Mouse (Mus musculus): ENCODE measurements around the gene L3hypdh. TPM values are rescaled to one million over a fixed set of nuclear protein-coding genes. Genes with fewer than 3 reads are reported as not detected.

Gene L3hypdh
- polyA plus RNA-seq, 1 experiment = 10.5 TPM

GRCm38 (mm10) chr12:72038866-72039265 lies 46.4 kb downstream of the L3hypdh start:
- no peak for DNase-seq
- no peak for TF ChIP-seq CTCF (IDR thresholded peaks at IDR 0.05; ENCODE audit: insufficient read depth, low read length)
- TF ChIP-seq POLR2A (IDR thresholded peaks at IDR 0.05; ENCODE audit: borderline replicate concordance, extremely low read depth, low read depth, low read length) = no peak
- H3K4me1 ChIP-seq (ENCODE audit: control insufficient read depth, insufficient read depth, low read length) = no peaks in the 10 kb centered on the region
- no peak overlapping the region for H3K4me3 ChIP-seq (replicated peaks; ENCODE audit: extremely low read depth, low read depth, low read length)
- 67% methylated on average over 2 of the region's 2 CpGs for WGBS

GRCm38 (mm10) chr12:72037049-72037448 lies 48.2 kb downstream of the L3hypdh start:
- TF ChIP-seq POLR2A (IDR thresholded peaks at IDR 0.05; ENCODE audit: borderline replicate concordance, extremely low read depth, low read depth, low read length) = no peak
- TF ChIP-seq CTCF (IDR thresholded peaks at IDR 0.05; ENCODE audit: insufficient read depth, low read length) = no peak
- H3K4me3 ChIP-seq (replicated peaks; ENCODE audit: extremely low read depth, low read depth, low read length) = no peak overlapping the region
- 79% methylated on average over 6 of the region's 6 CpGs for WGBS
- no peak for DNase-seq
- H3K4me1 ChIP-seq (ENCODE audit: control insufficient read depth, insufficient read depth, low read length) = no peaks in the 10 kb centered on the region

- no peak for TF ChIP-seq CTCF (IDR thresholded peaks at IDR 0.05; ENCODE audit: insufficient read depth, low read length)
- TF ChIP-seq POLR2A (IDR thresholded peaks at IDR 0.05; ENCODE audit: borderline replicate concordance, extremely low read depth, low read depth, low read length) = no peak
- Histone ChIP-seq H3K4me3 (replicated peaks; ENCODE audit: extremely low read depth, low read depth, low read length) (no peak overlapping the region), H3K4me1 (ENCODE audit: control insufficient read depth, insufficient read depth, low read length) (no peaks in the 10 kb centered on the region)
- DNase-seq = no peak
- WGBS = 58% methylated on average over 9 of the region's 9 CpGs
These were observed 49.1 kb downstream of the L3hypdh start for GRCm38 (mm10) chr12:72036097-72036661.

GRCm38 (mm10) chr12:72031794-72032193 lies 53.4 kb downstream of the L3hypdh start:
- no peaks in the 10 kb centered on the region for H3K4me1 ChIP-seq (ENCODE audit: control insufficient read depth, insufficient read depth, low read length)
- H3K4me3 ChIP-seq (replicated peaks; ENCODE audit: extremely low read depth, low read depth, low read length) = no peak overlapping the region
- WGBS = 67% methylated on average over 6 of the region's 6 CpGs
- TF ChIP-seq POLR2A (IDR thresholded peaks at IDR 0.05; ENCODE audit: borderline replicate concordance, extremely low read depth, low read depth, low read length) (no peak), CTCF (IDR thresholded peaks at IDR 0.05; ENCODE audit: insufficient read depth, low read length) (no peak)
- no peak for DNase-seq

- TF ChIP-seq POLR2A (IDR thresholded peaks at IDR 0.05; ENCODE audit: borderline replicate concordance, extremely low read depth, low read depth, low read length) = no peak
- TF ChIP-seq CTCF (IDR thresholded peaks at IDR 0.05; ENCODE audit: insufficient read depth, low read length) = no peak
- no peaks in the 10 kb centered on the region for H3K4me1 ChIP-seq (ENCODE audit: control insufficient read depth, insufficient read depth, low read length)
- WGBS = 79% methylated on average over 5 of the region's 5 CpGs
- H3K4me3 ChIP-seq (replicated peaks; ENCODE audit: extremely low read depth, low read depth, low read length) = no peak overlapping the region
- DNase-seq = no peak
These were observed 54.1 kb downstream of the L3hypdh start for GRCm38 (mm10) chr12:72031171-72031570.

GRCm38 (mm10) chr12:72025275-72025795 lies 59.9 kb downstream of the L3hypdh start:
- DNase-seq = no peak
- no peak overlapping the region for H3K4me3 ChIP-seq (replicated peaks; ENCODE audit: extremely low read depth, low read depth, low read length)
- 55% methylated on average over 6 of the region's 6 CpGs for WGBS
- no peak for TF ChIP-seq CTCF (IDR thresholded peaks at IDR 0.05; ENCODE audit: insufficient read depth, low read length)
- TF ChIP-seq POLR2A (IDR thresholded peaks at IDR 0.05; ENCODE audit: borderline replicate concordance, extremely low read depth, low read depth, low read length) = no peak
- H3K4me1 ChIP-seq (ENCODE audit: control insufficient read depth, insufficient read depth, low read length) = no peaks in the 10 kb centered on the region

GRCm38 (mm10) chr12:72023572-72023971 lies 61.7 kb downstream of the L3hypdh start:
- WGBS = 97% methylated on average over 5 of the region's 5 CpGs
- DNase-seq = no peak
- no peak for TF ChIP-seq CTCF (IDR thresholded peaks at IDR 0.05; ENCODE audit: insufficient read depth, low read length)
- TF ChIP-seq POLR2A (IDR thresholded peaks at IDR 0.05; ENCODE audit: borderline replicate concordance, extremely low read depth, low read depth, low read length) = no peak

More at GRCm38 (mm10) chr12:72023572-72023971, 61.7 kb downstream of the L3hypdh start:
- no peaks in the 10 kb centered on the region for H3K4me1 ChIP-seq (ENCODE audit: control insufficient read depth, insufficient read depth, low read length)
- no peak overlapping the region for H3K4me3 ChIP-seq (replicated peaks; ENCODE audit: extremely low read depth, low read depth, low read length)

Other genes with a start within 250 kb of the L3hypdh start
- 1.4 and 1.9 TPM in 2 replicates for gene Gpr135, start 14.3 kb downstream of the L3hypdh start, polyA plus RNA-seq (2012; rRNA removed)
- 56.7 and 81.7 TPM in 2 replicates for gene Jkamp, start 150 bp upstream of the L3hypdh start, polyA plus RNA-seq (2012; rRNA removed)
- gene Ccdc175, start 99.6 kb upstream of the L3hypdh start, polyA plus RNA-seq (2012; rRNA removed) = not detected in 2 replicates

Data from lung, adult 2 months (tissue).